Mouse (Mus musculus) B cell, adult (primary cell): ENCODE data around the gene Ddx59. TPM values are rescaled to one million over a fixed set of nuclear protein-coding genes. Genes with fewer than 3 reads are reported as not detected.

ENCODE experiments used
- total RNA-seq: library from RNA; stranded (reverse); gene quantifications from 4 replicates; pipeline ENCODE4 v1.2.4, GENCODE M21; 2023; ENCODE audit not compliant: inconsistent age

Gene Ddx59
- 20.3 to 21.9 TPM (median 20.6 TPM) in 4 replicates for total RNA-seq

GRCm38 (mm10) chr1:136414798-136415755, at the start of gene Ddx59:
Gene Ddx59 (plus strand): TSS chr1:136415271.

GRCm38 (mm10) chr1:136466143-136466811, 51.2 kb downstream of the Ddx59 start, which contains the start of gene Kif14:
Gene Kif14 (plus strand): TSS chr1:136466343.

Other genes starting within 250 kb of the Ddx59 start
- gene Mroh3, start 202.4 kb upstream of the Ddx59 start, total RNA-seq = not detected in 4 replicates
- gene Inava, start 181.0 kb upstream of the Ddx59 start, total RNA-seq = not detected in 4 replicates
- not detected in 4 replicates for gene Gpr25, start 154.4 kb upstream of the Ddx59 start, total RNA-seq
- 36.4 to 39.9 TPM (median 38.4 TPM) in 4 replicates for gene Camsap2, start 69.2 kb upstream of the Ddx59 start, total RNA-seq
- gene Kif14, start 51.1 kb downstream of the Ddx59 start, total RNA-seq = 0.48 to 3.4 TPM (median 0.89 TPM) in 4 replicates
- gene Zfp281, start 209.6 kb downstream of the Ddx59 start, total RNA-seq = 24.1 to 28.8 TPM (median 27.0 TPM) in 4 replicates